Mouse (Mus musculus) bone marrow, adult 2 months (tissue): ENCODE measurements around the gene Atp13a3. TPM values are rescaled to one million over a fixed set of nuclear protein-coding genes. Genes with fewer than 3 reads are reported as not detected.
"Not testable (repeated sequence)": the region's sequence is repeated elsewhere in the genome, so short reads cannot be mapped to it uniquely, and the experiment has no call there.

Source experiments
- H3K27ac ChIP-seq: fragments of 200-500 bp; 2 replicates; pipeline ENCODE4 v1.5.1; 2012; ENCODE audit warnings: low read depth, mild to moderate bottlenecking, control low read depth, inconsistent platforms, low read length; ENCODE audit not compliant: control insufficient read depth, poor library complexity, insufficient read depth
- H3K4me1 ChIP-seq: fragments of 200-500 bp; 2 replicates; pipeline ENCODE4 v1.6.1; 2011; ENCODE audit warnings: low read length; ENCODE audit not compliant: control insufficient read depth, insufficient read depth
- H3K4me3 ChIP-seq: fragments of 200-500 bp; replicated peaks from 2 replicates; pipeline ENCODE3; 2011; ENCODE audit warnings: mild to moderate bottlenecking, low read depth, low read length, control low read depth; ENCODE audit not compliant: control insufficient read depth
- CTCF ChIP-seq: fragments of 200-500 bp; IDR thresholded peaks from 2 replicates; pipeline ENCODE4 v1.5.1; 2011; ENCODE audit warnings: low read length, control low read depth; ENCODE audit not compliant: control insufficient read depth, insufficient read depth
- POLR2A ChIP-seq: fragments of 200-500 bp; IDR thresholded peaks from 2 replicates; pipeline ENCODE4 v1.6.1; 2011; ENCODE audit warnings: low read depth, mild to moderate bottlenecking, control low read depth, low read length, borderline replicate concordance; ENCODE audit not compliant: control insufficient read depth
- WGBS: fragments of 180-500 bp; shearing (Covaris S2); methylation state at CpG from one replicate; pipeline ENCODE4 v1.1.7; 2018; 5-methylcytosine and 5-hydroxymethylcytosine counted together
- polyA plus RNA-seq: library from polyadenylated mRNA; stranded (reverse); fragments of >200 nt; gene quantifications from 2 replicates; pipeline ENCODE4 v1.2.4, GENCODE M21; 2011; ENCODE audit warnings: low replicate concordance; ENCODE audit not compliant: missing spikeins, insufficient read depth, insufficient read length

Gene Atp13a3
- polyA plus RNA-seq, 1 experiment = 24.2 TPM

DNA sequence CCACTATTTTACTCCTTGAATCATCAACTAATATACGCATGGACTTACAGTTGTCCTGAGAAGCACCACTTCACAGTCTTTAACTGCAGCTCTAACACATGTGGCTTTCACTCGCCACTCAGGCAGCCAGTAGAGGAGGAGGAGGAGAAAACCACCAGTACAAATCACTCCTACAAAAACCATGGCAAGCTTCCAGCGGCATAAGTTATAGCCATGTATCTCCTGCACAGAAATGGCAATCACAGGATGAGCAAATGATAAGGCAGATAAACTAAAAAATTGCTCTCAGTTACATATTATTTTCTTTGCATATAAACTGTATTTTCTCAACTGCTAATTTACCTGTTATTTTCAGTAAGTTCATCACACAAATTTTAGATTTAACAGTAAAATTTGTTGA lies 43.2 kb downstream of the Atp13a3 start:
- no peak overlapping the region for H3K4me3 ChIP-seq
- no peak overlapping the region for H3K27ac ChIP-seq
- 77% methylated on average over 3 of the region's 3 CpGs for WGBS
- H3K4me1 ChIP-seq = no peaks in the 10 kb centered on the region
- no peak for TF ChIP-seq POLR2A

DNA sequence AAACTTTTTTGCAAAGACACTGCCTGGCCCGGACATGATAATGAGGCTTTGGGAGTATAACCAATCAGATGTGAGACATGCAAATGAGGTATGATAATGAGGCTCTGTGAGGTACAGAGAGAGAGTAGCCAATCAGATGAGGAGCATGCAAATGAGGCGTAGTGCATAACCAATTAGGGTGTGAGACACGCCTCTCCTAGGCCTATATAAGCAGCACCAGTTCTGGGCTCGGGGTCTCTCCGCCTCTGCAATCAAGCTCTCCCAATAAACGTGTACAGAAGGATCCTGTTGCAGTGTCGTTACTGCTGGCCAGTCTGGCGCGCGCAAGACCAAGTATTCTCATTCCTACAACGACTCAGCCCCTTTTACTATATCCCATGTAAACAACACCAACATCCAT lies 52.3 kb downstream of the Atp13a3 start:
- H3K4me1 ChIP-seq, H3K27ac ChIP-seq, H3K4me3 ChIP-seq: not testable (repeated sequence)
- 92% methylated on average over 11 of the region's 11 CpGs for WGBS

DNA sequence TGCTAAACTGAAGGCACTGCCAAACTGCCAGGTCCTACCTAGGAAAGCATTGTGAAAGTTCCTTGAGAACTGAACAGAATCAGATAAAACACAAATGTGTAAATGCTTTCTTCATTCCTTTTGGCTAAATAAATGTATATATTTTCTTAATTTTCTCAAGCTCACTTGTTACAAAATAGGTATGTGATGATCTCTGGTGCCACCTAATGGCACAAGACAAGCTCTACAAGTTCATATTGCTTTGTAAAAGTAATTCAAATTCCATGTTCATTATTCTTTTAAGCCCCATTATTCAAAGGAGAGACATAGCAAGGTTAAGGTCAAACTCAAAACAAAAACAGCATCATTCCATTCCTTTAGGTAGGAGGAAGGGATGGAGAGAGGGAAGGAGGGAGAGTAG lies 91.5 kb downstream of the Atp13a3 start:
- peaks cover 5% of the 10 kb centered on the region; the same call in 1 of the 2 replicates for H3K4me1 ChIP-seq
- H3K4me3 ChIP-seq = no peak overlapping the region
- TF ChIP-seq CTCF = peak; percentile 25; the same call in 1 of the 2 replicates
- no peak for TF ChIP-seq POLR2A
- no peak overlapping the region for H3K27ac ChIP-seq

DNA sequence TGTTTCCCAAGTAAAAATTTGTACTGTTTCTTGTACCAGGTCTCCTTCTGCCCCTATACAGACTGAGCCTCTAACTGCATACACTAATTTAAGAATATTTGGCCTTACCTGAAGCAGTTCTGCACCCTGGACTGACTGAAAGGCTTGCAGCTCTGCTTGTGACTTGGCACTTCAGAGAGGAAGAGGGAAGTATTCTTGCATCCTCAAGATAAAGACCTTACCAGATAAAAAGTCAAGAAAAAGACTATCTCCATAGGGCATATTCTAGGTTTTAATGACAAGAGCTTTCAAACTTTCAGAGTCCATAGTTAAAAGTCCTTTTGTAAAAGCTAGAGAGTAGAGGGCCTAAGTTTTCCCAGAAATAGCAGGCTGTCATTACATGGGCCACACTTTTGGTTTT lies 95.1 kb downstream of the Atp13a3 start, which contains the start of gene Gp5:
Gene Gp5 (minus strand): TSS at position 133 of the 400 bp plus-strand sequence.
- peak within 1 kb of the TSS; percentile 26; the same call in 1 of the 2 replicates for H3K27ac ChIP-seq
- TF ChIP-seq POLR2A = no peak
- no peak for TF ChIP-seq CTCF
- peak within 1 kb of the TSS; percentile 41 for H3K4me3 ChIP-seq
- peaks cover 5% of the 10 kb centered on the region for H3K4me1 ChIP-seq

- Histone ChIP-seq H3K4me1 (peaks cover 5% of the 10 kb centered on the region), H3K27ac (no peak overlapping the region), H3K4me3 (no peak overlapping the region)
- WGBS = 46% methylated on average over 8 of the region's 8 CpGs
- no peak for TF ChIP-seq CTCF
- TF ChIP-seq POLR2A = no peak
Observed at GRCm38 (mm10) chr16:30310171-30310515, 95.6 kb downstream of the Atp13a3 start.

- Histone ChIP-seq H3K4me1 (peaks cover 5% of the 10 kb centered on the region), H3K27ac (peak overlapping the region; percentile 26; the same call in 1 of the 2 replicates), H3K4me3 (peak overlapping the region; percentile 41)
- no peak for TF ChIP-seq CTCF
- no peak for TF ChIP-seq POLR2A
- 3% methylated on average over 34 of the region's 34 CpGs for WGBS
Observed at GRCm38 (mm10) chr16:30309395-30310170, 96.2 kb downstream of the Atp13a3 start.

- TF ChIP-seq POLR2A (no peak), CTCF (no peak)
- H3K4me1 ChIP-seq = peaks cover 5% of the 10 kb centered on the region
- peak overlapping the region; percentile 59 for H3K4me3 ChIP-seq
- WGBS = under 1% methylated on average over 72 of the region's 72 CpGs
- H3K27ac ChIP-seq = peak overlapping the region; percentile 12; the same call in 1 of the 2 replicates
Observed at GRCm38 (mm10) chr16:30308616-30309394, 97.0 kb downstream of the Atp13a3 start.

DNA sequence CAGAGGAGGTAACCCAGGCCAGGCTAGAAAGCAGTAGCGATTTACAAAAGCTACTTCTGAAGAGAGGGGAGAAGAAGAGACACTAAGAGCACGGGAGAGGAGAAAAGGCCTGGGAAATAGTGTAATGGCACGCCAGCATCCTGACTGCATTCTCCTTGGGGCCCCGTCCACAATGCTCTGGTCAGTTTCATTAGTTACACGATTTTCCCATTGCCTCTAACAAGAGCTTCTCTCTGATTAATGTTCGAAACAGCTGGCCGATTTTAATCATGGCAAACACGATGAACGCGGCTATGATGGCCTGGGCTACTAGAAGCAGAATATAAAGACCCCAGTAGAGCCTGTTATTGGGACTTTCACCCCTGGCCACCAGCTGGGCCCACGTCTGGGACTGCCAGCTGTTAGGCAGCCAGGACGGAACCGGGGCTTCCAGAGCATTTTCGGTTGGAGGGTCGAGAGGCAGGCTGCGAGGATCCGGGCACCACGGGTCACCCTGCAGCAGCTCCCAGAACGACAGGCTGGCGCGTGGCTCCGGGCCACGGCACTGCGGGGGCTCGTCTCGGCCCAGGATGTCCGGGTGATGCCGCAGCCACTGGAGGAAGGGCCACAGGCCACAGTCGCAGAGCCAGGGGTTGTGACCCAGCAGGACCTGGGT lies 97.7 kb downstream of the Atp13a3 start:
- TF ChIP-seq POLR2A (no peak), CTCF (no peak)
- peak overlapping the region; percentile 59 for H3K4me3 ChIP-seq
- no peak overlapping the region for H3K27ac ChIP-seq
- 24% methylated on average over 29 of the region's 29 CpGs for WGBS
- H3K4me1 ChIP-seq = peaks cover 5% of the 10 kb centered on the region

- Histone ChIP-seq H3K4me3 (no peak overlapping the region), H3K27ac (no peak overlapping the region), H3K4me1 (peaks cover 5% of the 10 kb centered on the region)
- no peak for TF ChIP-seq CTCF
- 61% methylated on average over 12 of the region's 12 CpGs for WGBS
Observed at GRCm38 (mm10) chr16:30307306-30307705, 98.5 kb downstream of the Atp13a3 start.
